8 mouse cellular contexts compared by ENCODE assay signal in the genomic region with DNA sequence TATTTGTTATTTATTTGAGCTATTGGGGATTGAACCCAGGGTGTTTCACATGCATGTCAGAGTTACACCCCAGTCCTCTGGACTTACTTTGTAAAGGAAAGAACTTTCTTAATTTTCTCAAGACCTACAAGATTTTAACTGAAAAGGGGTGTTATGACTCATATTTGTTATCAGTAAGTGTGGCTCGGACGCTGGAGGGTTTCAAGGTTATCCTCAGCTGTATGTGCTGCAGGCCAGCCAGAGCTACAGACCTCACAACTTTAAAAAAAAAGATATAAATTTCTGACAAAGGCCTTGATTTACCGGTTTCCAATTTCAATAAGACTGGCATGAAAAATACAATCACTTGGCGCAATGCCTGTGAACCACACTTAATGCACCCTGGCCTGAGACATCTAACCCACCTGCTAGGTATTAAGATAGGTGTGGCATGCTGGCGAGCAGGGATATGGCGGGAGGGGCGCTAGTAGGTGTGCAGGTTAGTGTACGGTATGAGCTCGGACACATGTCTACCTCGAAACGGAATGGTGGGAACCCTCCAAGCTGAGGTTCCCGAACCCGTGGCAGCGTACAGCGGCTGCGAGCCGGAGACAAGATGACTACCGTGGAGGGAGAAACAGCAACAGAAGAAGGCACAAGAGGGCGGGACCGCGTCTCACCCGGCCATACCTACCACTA. TPM values are rescaled to one million over a fixed set of nuclear protein-coding genes. Genes with fewer than 3 reads are reported as not detected.
DNase-seq lines count a peak whose midpoint lies in the region; ATAC-seq and TF ChIP-seq lines count a peak whose summit lies in the region.

No protein-coding gene starts in this region.

- H3K9ac ChIP-seq in liver, embryonic 12.5 days = peak overlapping the region; percentile 67

- no peak for ATAC-seq in liver, embryonic 12.5 days

- peaks cover 10% of the 10 kb centered on the region; the same call in 1 of the 2 replicates for H3K4me1 ChIP-seq in heart, embryonic 10.5 days
- 0 out of 2 replicates have a peak, but pooled peaks cover 3% of the 10 kb centered on the region for H3K4me1 ChIP-seq in embryonic fibroblast, embryonic 13.5 days (ENCODE audit: control insufficient read depth, insufficient read depth, low read length)
- H3K4me1 ChIP-seq in liver, embryonic 12.5 days = peaks cover 17% of the 10 kb centered on the region

- no peak for TF ChIP-seq POLR2A in embryonic fibroblast, embryonic 13.5 days (IDR thresholded peaks at IDR 0.05; ENCODE audit: low read depth, low read length)

- peak overlapping the region; percentile 81 for H3K4me3 ChIP-seq in heart, embryonic 10.5 days
- peak overlapping the region; percentile 59 for H3K4me3 ChIP-seq in embryonic fibroblast, embryonic 13.5 days (ENCODE audit: insufficient read depth, low read length)
- H3K4me3 ChIP-seq in liver, embryonic 12.5 days = peak overlapping the region; percentile 72

- H3K27me3 ChIP-seq in heart, embryonic 10.5 days (ENCODE audit: insufficient read depth, poor library complexity, severe bottlenecking) = no peaks in the 10 kb centered on the region
- no peaks in the 10 kb centered on the region for H3K27me3 ChIP-seq in liver, embryonic 12.5 days (replicated peaks)

- TF ChIP-seq CTCF in embryonic fibroblast, embryonic 13.5 days (IDR thresholded peaks at IDR 0.05; ENCODE audit: borderline replicate concordance, insufficient read depth, low read length) = no peak

- peak overlapping the region; percentile 93 for H3K4me2 ChIP-seq in liver, embryonic 12.5 days

- peak overlapping the region; percentile 92 for H3K27ac ChIP-seq in heart, embryonic 10.5 days
- peak overlapping the region; percentile 63 for H3K27ac ChIP-seq in embryonic fibroblast, embryonic 13.5 days (ENCODE audit: insufficient read depth, low read length)
- peak overlapping the region; percentile 76 for H3K27ac ChIP-seq in liver, embryonic 12.5 days

- no peaks in the 10 kb centered on the region for H3K9me3 ChIP-seq in heart, embryonic 10.5 days
- no peaks in the 10 kb centered on the region for H3K9me3 ChIP-seq in liver, embryonic 12.5 days (replicated peaks)

- DNase-seq in heart, embryonic 10.5 days (ENCODE audit: low spot score) = no peak
- DNase-seq in heart, adult 18-20 months = no peak
- peak; percentile 81 for DNase-seq in 416B (ENCODE audit: low read depth)
- no peak for DNase-seq in urinary bladder, postnatal 36 days (ENCODE audit: low spot score in 2 of 2)
- DNase-seq in cerebellum, postnatal 10 days = no peak
- no peak for DNase-seq in frontal cortex, postnatal 10 days (ENCODE audit: low spot score in 2 of 2)

- WGBS in heart, embryonic 10.5 days = 1% methylated on average over 22 of the region's 22 CpGs
- WGBS in liver, embryonic 12.5 days (ENCODE audit: insufficient replicate concordance) = under 1% methylated on average over 22 of the region's 22 CpGs

- H3K36me3 ChIP-seq in heart, embryonic 10.5 days = peaks cover 20% of the 10 kb centered on the region
- peaks cover 5% of the 10 kb centered on the region; the same call in 1 of the 2 replicates for H3K36me3 ChIP-seq in liver, embryonic 12.5 days

RNA-seq across cellular contexts. Expression of a gene that starts 0.5 kb away (rescaled TPM):
- 7.4 and 9.7 TPM in 2 replicates for polyA plus RNA-seq in heart, embryonic 10.5 days (2016; fragmentation: Nextera tagmentation; extraction: Ambion mirVana)
- total RNA-seq in heart, adult 18-20 months (2021) = 1 to 10 TPM; 3.9 to 4.5 TPM
- polyA plus RNA-seq in embryonic fibroblast, embryonic 13.5 days (2011; ENCODE audit: insufficient read length, low read depth, missing spikeins) = 4.5 and 5.3 TPM in 2 replicates
- 2.5 and 2.9 TPM in 2 replicates for polyA plus RNA-seq in liver, embryonic 12.5 days (2016; fragmentation: Nextera tagmentation; extraction: Ambion mirVana)

RNA-seq across cellular contexts. Expression of a gene that starts 28.9 kb away (rescaled TPM):
- polyA plus RNA-seq in heart, embryonic 10.5 days (2016; fragmentation: Nextera tagmentation; extraction: Ambion mirVana) = 6.3 and 6.4 TPM in 2 replicates
- 10 to 100 TPM; 14.9 to 19.8 TPM for total RNA-seq in heart, adult 18-20 months (2021)
- 26.3 and 29.4 TPM in 2 replicates for polyA plus RNA-seq in embryonic fibroblast, embryonic 13.5 days (2011; ENCODE audit: insufficient read length, low read depth, missing spikeins)
- polyA plus RNA-seq in liver, embryonic 12.5 days (2016; fragmentation: Nextera tagmentation; extraction: Ambion mirVana) = 3.7 and 4.8 TPM in 2 replicates
